Mouse (Mus musculus): ENCODE data around the gene Slc38a2. TPM values are rescaled to one million over a fixed set of nuclear protein-coding genes. Genes with fewer than 3 reads are reported as not detected.

Gene Slc38a2
- polyA plus RNA-seq, 1 experiment from 2014 or later = 245 TPM

- H3K9me3 ChIP-seq (ENCODE audit: control insufficient read depth, low read length) = no peaks in the 10 kb centered on the region
- ATAC-seq (ENCODE audit: insufficient number of reproducible peaks, low FRiP score, low TSS enrichment, low read depth) (no peak), DNase-seq (ENCODE audit: low spot score) (no peak)
- 93% methylated on average over 12 of the region's 12 CpGs for WGBS
- H3K36me3 ChIP-seq (ENCODE audit: control insufficient read depth, insufficient read depth, low read length) = peaks cover 52% of the 10 kb centered on the region
- H3K4me3 ChIP-seq (ENCODE audit: low read depth, low read length) = no peak overlapping the region
- H3K27ac ChIP-seq (replicated peaks; ENCODE audit: low read depth, low read length) = no peak overlapping the region
- H3K27me3 ChIP-seq (ENCODE audit: control insufficient read depth, insufficient read depth, low read length) = no peaks in the 10 kb centered on the region
- H3K9ac ChIP-seq (ENCODE audit: low read length) = no peak overlapping the region
- H3K4me2 ChIP-seq (ENCODE audit: low read depth, severe bottlenecking) = no peak overlapping the region
- no peaks in the 10 kb centered on the region for H3K4me1 ChIP-seq (ENCODE audit: control insufficient read depth, insufficient read depth, low read length)
These were observed 10.7 kb downstream of the Slc38a2 start for GRCm38 (mm10) chr15:96688784-96689318.

- Histone ChIP-seq H3K4me1 (ENCODE audit: control insufficient read depth, insufficient read depth, low read length) (no peaks in the 10 kb centered on the region), H3K4me2 (ENCODE audit: low read depth, severe bottlenecking) (no peak overlapping the region), H3K9ac (ENCODE audit: low read length) (no peak overlapping the region), H3K4me3 (ENCODE audit: low read depth, low read length) (no peak overlapping the region), H3K27me3 (ENCODE audit: control insufficient read depth, insufficient read depth, low read length) (no peaks in the 10 kb centered on the region), H3K36me3 (ENCODE audit: control insufficient read depth, insufficient read depth, low read length) (peaks cover 45% of the 10 kb centered on the region), H3K9me3 (ENCODE audit: control insufficient read depth, low read length) (no peaks in the 10 kb centered on the region), H3K27ac (replicated peaks; ENCODE audit: low read depth, low read length) (no peak overlapping the region)
- DNase-seq (ENCODE audit: low spot score) (no peak), ATAC-seq (ENCODE audit: insufficient number of reproducible peaks, low FRiP score, low TSS enrichment, low read depth) (no peak)
- WGBS = 88% methylated on average over 6 of the region's 6 CpGs
These were observed 11.5 kb downstream of the Slc38a2 start for GRCm38 (mm10) chr15:96688036-96688435.

- WGBS = 60% methylated on average over 1 of the region's 1 CpGs
- DNase-seq (ENCODE audit: low spot score) = no peak
- Histone ChIP-seq H3K9me3 (ENCODE audit: control insufficient read depth, low read length) (no peaks in the 10 kb centered on the region), H3K4me1 (ENCODE audit: control insufficient read depth, insufficient read depth, low read length) (no peaks in the 10 kb centered on the region), H3K4me2 (ENCODE audit: low read depth, severe bottlenecking) (no peak overlapping the region), H3K27ac (replicated peaks; ENCODE audit: low read depth, low read length) (no peak overlapping the region), H3K27me3 (ENCODE audit: control insufficient read depth, insufficient read depth, low read length) (no peaks in the 10 kb centered on the region), H3K36me3 (ENCODE audit: control insufficient read depth, insufficient read depth, low read length) (peaks cover 38% of the 10 kb centered on the region), H3K9ac (ENCODE audit: low read length) (no peak overlapping the region), H3K4me3 (ENCODE audit: low read depth, low read length) (no peak overlapping the region)
- ATAC-seq (ENCODE audit: insufficient number of reproducible peaks, low FRiP score, low TSS enrichment, low read depth) = no peak
These were observed 12.2 kb downstream of the Slc38a2 start for GRCm38 (mm10) chr15:96687366-96687765.

GRCm38 (mm10) chr15:96686201-96687159 lies 13.1 kb downstream of the Slc38a2 start:
- Histone ChIP-seq H3K27ac (replicated peaks; ENCODE audit: low read depth, low read length) (no peak overlapping the region), H3K4me1 (ENCODE audit: control insufficient read depth, insufficient read depth, low read length) (no peaks in the 10 kb centered on the region), H3K4me2 (ENCODE audit: low read depth, severe bottlenecking) (no peak overlapping the region), H3K36me3 (ENCODE audit: control insufficient read depth, insufficient read depth, low read length) (peaks cover 31% of the 10 kb centered on the region), H3K4me3 (ENCODE audit: low read depth, low read length) (no peak overlapping the region), H3K9me3 (ENCODE audit: control insufficient read depth, low read length) (no peaks in the 10 kb centered on the region), H3K27me3 (ENCODE audit: control insufficient read depth, insufficient read depth, low read length) (no peaks in the 10 kb centered on the region), H3K9ac (ENCODE audit: low read length) (no peak overlapping the region)
- ATAC-seq (ENCODE audit: insufficient number of reproducible peaks, low FRiP score, low TSS enrichment, low read depth) (no peak), DNase-seq (ENCODE audit: low spot score) (no peak)
- 84% methylated on average over 9 of the region's 9 CpGs for WGBS

- Histone ChIP-seq H3K36me3 (ENCODE audit: control insufficient read depth, insufficient read depth, low read length) (peaks cover 21% of the 10 kb centered on the region), H3K9me3 (ENCODE audit: control insufficient read depth, low read length) (no peaks in the 10 kb centered on the region), H3K9ac (ENCODE audit: low read length) (no peak overlapping the region), H3K27ac (replicated peaks; ENCODE audit: low read depth, low read length) (no peak overlapping the region), H3K27me3 (ENCODE audit: control insufficient read depth, insufficient read depth, low read length) (no peaks in the 10 kb centered on the region), H3K4me2 (ENCODE audit: low read depth, severe bottlenecking) (no peak overlapping the region), H3K4me3 (ENCODE audit: low read depth, low read length) (no peak overlapping the region), H3K4me1 (ENCODE audit: control insufficient read depth, insufficient read depth, low read length) (no peaks in the 10 kb centered on the region)
- 77% methylated on average over 6 of the region's 6 CpGs for WGBS
- ATAC-seq (ENCODE audit: insufficient number of reproducible peaks, low FRiP score, low TSS enrichment, low read depth) = no peak
- no peak for DNase-seq (ENCODE audit: low spot score)
These were observed 14.3 kb downstream of the Slc38a2 start for GRCm38 (mm10) chr15:96685273-96685672.

- no peak overlapping the region for H3K4me2 ChIP-seq (ENCODE audit: low read depth, severe bottlenecking)
- peaks cover 15% of the 10 kb centered on the region for H3K36me3 ChIP-seq (ENCODE audit: control insufficient read depth, insufficient read depth, low read length)
- H3K27me3 ChIP-seq (ENCODE audit: control insufficient read depth, insufficient read depth, low read length) = no peaks in the 10 kb centered on the region
- H3K4me3 ChIP-seq (ENCODE audit: low read depth, low read length) = no peak overlapping the region
- DNase-seq (ENCODE audit: low spot score) (no peak), ATAC-seq (ENCODE audit: insufficient number of reproducible peaks, low FRiP score, low TSS enrichment, low read depth) (no peak)
- no peaks in the 10 kb centered on the region for H3K9me3 ChIP-seq (ENCODE audit: control insufficient read depth, low read length)
- H3K4me1 ChIP-seq (ENCODE audit: control insufficient read depth, insufficient read depth, low read length) = no peaks in the 10 kb centered on the region
- H3K27ac ChIP-seq (replicated peaks; ENCODE audit: low read depth, low read length) = no peak overlapping the region
- 44% methylated on average over 11 of the region's 11 CpGs for WGBS
- H3K9ac ChIP-seq (ENCODE audit: low read length) = no peak overlapping the region
These were observed 15.2 kb downstream of the Slc38a2 start for GRCm38 (mm10) chr15:96684132-96684830.

GRCm38 (mm10) chr15:96678871-96679773 lies 20.4 kb downstream of the Slc38a2 start:
- Histone ChIP-seq H3K27ac (replicated peaks; ENCODE audit: low read depth, low read length) (no peak overlapping the region), H3K4me3 (ENCODE audit: low read depth, low read length) (no peak overlapping the region), H3K36me3 (ENCODE audit: control insufficient read depth, insufficient read depth, low read length) (no peaks in the 10 kb centered on the region), H3K9me3 (ENCODE audit: control insufficient read depth, low read length) (no peaks in the 10 kb centered on the region), H3K4me1 (ENCODE audit: control insufficient read depth, insufficient read depth, low read length) (no peaks in the 10 kb centered on the region), H3K27me3 (ENCODE audit: control insufficient read depth, insufficient read depth, low read length) (no peaks in the 10 kb centered on the region), H3K4me2 (ENCODE audit: low read depth, severe bottlenecking) (no peak overlapping the region), H3K9ac (ENCODE audit: low read length) (no peak overlapping the region)
- ATAC-seq (ENCODE audit: insufficient number of reproducible peaks, low FRiP score, low TSS enrichment, low read depth) (no peak), DNase-seq (ENCODE audit: low spot score) (no peak)
- WGBS = 64% methylated on average over 19 of the region's 19 CpGs

- H3K9ac ChIP-seq (ENCODE audit: low read length) = no peak overlapping the region
- ATAC-seq (ENCODE audit: insufficient number of reproducible peaks, low FRiP score, low TSS enrichment, low read depth) (no peak), DNase-seq (ENCODE audit: low spot score) (no peak)
- H3K27me3 ChIP-seq (ENCODE audit: control insufficient read depth, insufficient read depth, low read length) = no peaks in the 10 kb centered on the region
- no peaks in the 10 kb centered on the region for H3K36me3 ChIP-seq (ENCODE audit: control insufficient read depth, insufficient read depth, low read length)
- H3K27ac ChIP-seq (replicated peaks; ENCODE audit: low read depth, low read length) = no peak overlapping the region
- no peaks in the 10 kb centered on the region for H3K4me1 ChIP-seq (ENCODE audit: control insufficient read depth, insufficient read depth, low read length)
- WGBS = 82% methylated on average over 10 of the region's 10 CpGs
- H3K4me3 ChIP-seq (ENCODE audit: low read depth, low read length) = no peak overlapping the region
- H3K9me3 ChIP-seq (ENCODE audit: control insufficient read depth, low read length) = no peaks in the 10 kb centered on the region
- no peak overlapping the region for H3K4me2 ChIP-seq (ENCODE audit: low read depth, severe bottlenecking)
These were observed 23.0 kb downstream of the Slc38a2 start for GRCm38 (mm10) chr15:96676518-96676917.

Data from limb, embryonic 11.5 days (tissue).